Mouse (Mus musculus) cerebellum, adult 18-20 months (tissue): ENCODE measurements around the gene 1700008O03Rik.

Experiments used
- DNase-seq, 2 experiments: peaks; one replicate each; pipeline ENCODE4 v3.0.0; 2021

Gene 1700008O03Rik

GRCm38 (mm10) chr7:44375207-44375606 lies 10.4 kb downstream of the 1700008O03Rik start:
- DNase-seq: no peak

- peak in 1 of 2 experiments; percentile 28 for DNase-seq
These were observed 10.9 kb downstream of the 1700008O03Rik start for GRCm38 (mm10) chr7:44374756-44375155.

- peak; percentile 83 to 95 for DNase-seq
These were observed 11.5 kb downstream of the 1700008O03Rik start for GRCm38 (mm10) chr7:44373889-44374652.

GRCm38 (mm10) chr7:44373460-44373859 lies 12.2 kb downstream of the 1700008O03Rik start:
- DNase-seq: no peak

GRCm38 (mm10) chr7:44372678-44373077 lies 12.9 kb downstream of the 1700008O03Rik start:
- DNase-seq: no peak

GRCm38 (mm10) chr7:44360792-44361301 lies 24.8 kb downstream of the 1700008O03Rik start:
- DNase-seq: peak; percentile 64 to 69

GRCm38 (mm10) chr7:44359908-44360672 lies 25.5 kb downstream of the 1700008O03Rik start:
- peak; percentile 96 to 98 for DNase-seq

GRCm38 (mm10) chr7:44358886-44359654 lies 26.6 kb downstream of the 1700008O03Rik start:
- peak; percentile 52 for DNase-seq

GRCm38 (mm10) chr7:44358012-44358411 lies 27.6 kb downstream of the 1700008O03Rik start:
- DNase-seq: no peak

GRCm38 (mm10) chr7:44357531-44357930 lies 28.1 kb downstream of the 1700008O03Rik start:
- DNase-seq: no peak

GRCm38 (mm10) chr7:44356590-44357481 lies 28.8 kb downstream of the 1700008O03Rik start:
- no peak for DNase-seq

- no peak for DNase-seq
These were observed 30.2 kb downstream of the 1700008O03Rik start for GRCm38 (mm10) chr7:44355411-44355810.

GRCm38 (mm10) chr7:44353601-44354340 lies 31.8 kb downstream of the 1700008O03Rik start:
- DNase-seq: no peak

- DNase-seq: no peak
These were observed 32.6 kb downstream of the 1700008O03Rik start for GRCm38 (mm10) chr7:44352750-44353600.

GRCm38 (mm10) chr7:44351881-44352749 lies 33.5 kb downstream of the 1700008O03Rik start:
- DNase-seq: peak in 1 of 2 experiments; percentile 40

- peak; percentile 82 to 83 for DNase-seq
These were observed 34.5 kb downstream of the 1700008O03Rik start for GRCm38 (mm10) chr7:44350957-44351711.

- DNase-seq: no peak
These were observed 36.6 kb downstream of the 1700008O03Rik start for GRCm38 (mm10) chr7:44349043-44349442.

GRCm38 (mm10) chr7:44344622-44345021 lies 41.0 kb downstream of the 1700008O03Rik start:
- no peak for DNase-seq
